Mouse (Mus musculus) liver, postnatal 0 days (tissue): Measurements from ENCODE around the gene Zg16. TPM values are rescaled to one million over a fixed set of nuclear protein-coding genes. Genes with fewer than 3 reads are reported as not detected.

Source experiments
- ATAC-seq: fragments of 200-750 bp; cut with Nextera tagmentation; 2 replicates; pipeline ENCODE4 v1.8.0; 2017; ENCODE audit warnings: mild to moderate bottlenecking, moderate library complexity
- DNase-seq: peaks from one replicate; pipeline ENCODE4 v3.0.0-alpha.2; 2016
- H3K27ac ChIP-seq: fragments of 300-500 bp; sonication (generic); 2 replicates; pipeline ENCODE4 v1.5.1; 2014; ENCODE audit warnings: antibody characterized with exemption, moderate library complexity, mild to moderate bottlenecking, low read depth
- H3K27me3 ChIP-seq: fragments of 300-500 bp; sonication (generic); 2 replicates; pipeline ENCODE4 v1.6.1; 2014; ENCODE audit warnings: low read length, control low read depth, mixed read lengths; ENCODE audit not compliant: insufficient read depth
- H3K36me3 ChIP-seq: fragments of 300-500 bp; sonication (generic); replicated peaks from 2 replicates; pipeline ENCODE4 v1.6.1; 2014; ENCODE audit warnings: mild to moderate bottlenecking, control low read depth, low read length, moderate library complexity, mixed read lengths; ENCODE audit not compliant: insufficient read depth
- H3K4me1 ChIP-seq: fragments of 300-500 bp; sonication (generic); 2 replicates; pipeline ENCODE4 v1.6.1; 2014; ENCODE audit warnings: antibody characterized with exemption, mild to moderate bottlenecking, control low read depth; ENCODE audit not compliant: insufficient read depth
- H3K4me2 ChIP-seq: fragments of 300-500 bp; sonication (generic); 2 replicates; pipeline ENCODE4 v1.6.1; 2014; ENCODE audit warnings: low read depth, mild to moderate bottlenecking, low read length, moderate library complexity, mixed read lengths
- H3K4me3 ChIP-seq: fragments of 300-500 bp; sonication (generic); 2 replicates; pipeline ENCODE4 v1.5.1; 2014; ENCODE audit warnings: low read depth, low read length
- H3K9ac ChIP-seq: fragments of 300-500 bp; sonication (generic); replicated peaks from 2 replicates; pipeline ENCODE4 v1.6.1; 2014; ENCODE audit warnings: mild to moderate bottlenecking, moderate library complexity
- H3K9me3 ChIP-seq: fragments of 300-500 bp; sonication (generic); 2 replicates; pipeline ENCODE4 v1.6.1; 2016; ENCODE audit warnings: mild to moderate bottlenecking, control low read depth, low read length, mixed read lengths
- CTCF ChIP-seq: sonication (generic); IDR thresholded peaks from 2 replicates; pipeline ENCODE4 v1.5.1; 2016; ENCODE audit warnings: antibody characterized with exemption, low read depth
- EP300 ChIP-seq: IDR thresholded peaks from 2 replicates; pipeline ENCODE4 v1.6.1; 2016; ENCODE audit warnings: antibody characterized with exemption, low read depth, mild to moderate bottlenecking
- WGBS: fragments of 180-500 bp; shearing (Covaris S2); extraction: QIAGEN DNeasy Blood & Tissue Kit; methylation state at CpG from one replicate; pipeline ENCODE4 v1.1.7; 2014; ENCODE audit not compliant: insufficient replicate concordance; 5-methylcytosine and 5-hydroxymethylcytosine counted together
- polyA plus RNA-seq: library from polyadenylated mRNA; unstranded; fragments of >200 nt; fragmentation: Nextera tagmentation; extraction: Ambion mirVana; gene quantifications from 2 replicates; pipeline ENCODE4 v1.2.1, GENCODE M21; 2015

The Zg16 gene
- polyA plus RNA-seq, 1 experiment from 2014 or later, result 0.59 TPM

GRCm38 (mm10) chr7:127016971-127017949 is 69.9 kb downstream of the Zg16 start, which contains the start of gene Pagr1a:
TSS of gene Pagr1a (minus strand) at chr7:127017352.
- 4% methylated on average over 39 of the region's 39 CpGs for WGBS

GRCm38 (mm10) chr7:127016486-127016938 is 70.6 kb downstream of the Zg16 start:
- peaks cover 42% of the 10 kb centered on the region for H3K4me1 ChIP-seq
- H3K27me3 ChIP-seq, result no peaks in the 10 kb centered on the region
- H3K36me3 ChIP-seq, result peaks cover 8% of the 10 kb centered on the region; the same call in 1 of the 2 replicates
- ATAC-seq, result peak; percentile 42
- peak overlapping the region; percentile 72 for H3K9ac ChIP-seq
- peak overlapping the region; percentile 87 for H3K27ac ChIP-seq
- WGBS, result under 1% methylated on average over 22 of the region's 22 CpGs
- H3K4me3 ChIP-seq, result peak overlapping the region; percentile 73
- peak; percentile 69 for DNase-seq
- TF ChIP-seq CTCF, result no peak
- no peak for TF ChIP-seq EP300
- H3K9me3 ChIP-seq, result no peaks in the 10 kb centered on the region
- H3K4me2 ChIP-seq, result peak overlapping the region; percentile 83

More at GRCm38 (mm10) chr7:127016971-127017949, 69.9 kb downstream of the Zg16 start, which contains the start of gene Pagr1a:
- peaks cover 49% of the 10 kb centered on the region for H3K4me1 ChIP-seq
- H3K36me3 ChIP-seq, result peaks cover 9% of the 10 kb centered on the region
- peak; percentile 25; the same call in 1 of the 2 replicates for TF ChIP-seq EP300
- TF ChIP-seq CTCF, result peak; percentile 95
- H3K4me3 ChIP-seq, result peak within 1 kb of the TSS; percentile 73
- H3K27me3 ChIP-seq, result no peaks in the 10 kb centered on the region
- ATAC-seq, result peak; percentile 90
- peak within 1 kb of the TSS; percentile 72 for H3K9ac ChIP-seq
- H3K9me3 ChIP-seq, result no peaks in the 10 kb centered on the region
- peak within 1 kb of the TSS; percentile 87 for H3K27ac ChIP-seq
- peak within 1 kb of the TSS; percentile 83 for H3K4me2 ChIP-seq
- DNase-seq, result peak; percentile 97

GRCm38 (mm10) chr7:127016481-127016485 is 70.8 kb downstream of the Zg16 start, which contains the start of gene Pagr1b:
TSS of gene Pagr1b (minus strand) at chr7:127016484.
- peak within 1 kb of the TSS; percentile 73 for H3K4me3 ChIP-seq
- H3K9ac ChIP-seq, result peak within 1 kb of the TSS; percentile 72
- no peak for DNase-seq
- TF ChIP-seq EP300, result no peak
- TF ChIP-seq CTCF, result no peak
- H3K4me2 ChIP-seq, result peak within 1 kb of the TSS; percentile 83
- no peaks in the 10 kb centered on the region for H3K27me3 ChIP-seq
- H3K27ac ChIP-seq, result peak within 1 kb of the TSS; percentile 87
- H3K9me3 ChIP-seq, result no peaks in the 10 kb centered on the region
- ATAC-seq, result no peak
- H3K4me1 ChIP-seq, result peaks cover 40% of the 10 kb centered on the region
- H3K36me3 ChIP-seq, result peaks cover 8% of the 10 kb centered on the region; the same call in 1 of the 2 replicates

GRCm38 (mm10) chr7:127016081-127016480 is 71.0 kb downstream of the Zg16 start:
- no peak for TF ChIP-seq CTCF
- no peak for TF ChIP-seq EP300
- H3K27ac ChIP-seq, result peak overlapping the region; percentile 87
- peak; percentile 70 for DNase-seq
- H3K36me3 ChIP-seq, result peaks cover 8% of the 10 kb centered on the region; the same call in 1 of the 2 replicates
- WGBS, result 6% methylated on average over 10 of the region's 10 CpGs
- H3K4me3 ChIP-seq, result peak overlapping the region; percentile 73
- no peaks in the 10 kb centered on the region for H3K9me3 ChIP-seq
- no peaks in the 10 kb centered on the region for H3K27me3 ChIP-seq
- peak; percentile 27 for ATAC-seq
- peaks cover 38% of the 10 kb centered on the region for H3K4me1 ChIP-seq
- H3K9ac ChIP-seq, result peak overlapping the region; percentile 72
- H3K4me2 ChIP-seq, result peak overlapping the region; percentile 83

- H3K36me3 ChIP-seq, result peaks cover 8% of the 10 kb centered on the region; the same call in 1 of the 2 replicates
- TF ChIP-seq CTCF, result no peak
- TF ChIP-seq EP300, result no peak
- DNase-seq (no peak), ATAC-seq (no peak)
- H3K9ac ChIP-seq, result no peak overlapping the region; the same call in 1 of the 2 replicates
- 91% methylated on average over 12 of the region's 12 CpGs for WGBS
- H3K9me3 ChIP-seq, result no peaks in the 10 kb centered on the region
- peak overlapping the region; percentile 84; the same call in 1 of the 2 replicates for H3K4me2 ChIP-seq
- peaks cover 35% of the 10 kb centered on the region for H3K4me1 ChIP-seq
- no peaks in the 10 kb centered on the region for H3K27me3 ChIP-seq
- H3K27ac ChIP-seq, result 0 out of 2 replicates have a peak overlapping the region, but pooled peaks have one; percentile 3
- H3K4me3 ChIP-seq, result no peak overlapping the region
Observed at GRCm38 (mm10) chr7:127014993-127015392, 72.1 kb downstream of the Zg16 start.

GRCm38 (mm10) chr7:127014320-127014719 is 72.8 kb downstream of the Zg16 start, which contains the start of gene Mvp:
TSS of gene Mvp (minus strand) at chr7:127014621.
- Histone ChIP-seq H3K9me3 (no peaks in the 10 kb centered on the region), H3K4me2 (peak within 1 kb of the TSS; percentile 84), H3K4me1 (peaks cover 39% of the 10 kb centered on the region), H3K27ac (peak within 1 kb of the TSS; percentile 87), H3K36me3 (peaks cover 8% of the 10 kb centered on the region; the same call in 1 of the 2 replicates), H3K9ac (peak within 1 kb of the TSS; percentile 73), H3K27me3 (no peaks in the 10 kb centered on the region), H3K4me3 (peak within 1 kb of the TSS; percentile 70)
- WGBS, result 17% methylated on average over 11 of the region's 11 CpGs
- TF ChIP-seq EP300, result no peak
- no peak for TF ChIP-seq CTCF
- peak; percentile 72 for DNase-seq
- ATAC-seq, result no peak
